Mouse (Mus musculus) myocyte (in vitro differentiated cells): ENCODE measurements around the gene Lnx2.

Experiments
- MAX ChIP-seq: IDR thresholded peaks from one replicate; pipeline ENCODE4 v1.6.1; 2011; ENCODE audit warnings: low read depth, mild to moderate bottlenecking, control low read depth
- MYOG ChIP-seq, 3 experiments: IDR thresholded peaks; one replicate each; pipeline ENCODE4 v1.6.1; 2011; ENCODE audit warnings: control low read depth in 2 of 3, low read depth in 2 of 3, mild to moderate bottlenecking in 2 of 3; ENCODE audit not compliant: insufficient read length in 2 of 3, control insufficient read depth in 1 of 3, insufficient read depth in 1 of 3
- POLR2A ChIP-seq: IDR thresholded peaks from one replicate; pipeline ENCODE4 v1.6.1; 2011; ENCODE audit warnings: low read depth, mild to moderate bottlenecking, control low read depth, moderate library complexity; ENCODE audit not compliant: insufficient read length

GRCm38 (mm10) chr5:147018761-147019160 is 57.6 kb downstream of the Lnx2 start:
- TF ChIP-seq POLR2A (no peak), MAX (no peak), MYOG (IDR thresholded peaks at IDR 0.05; ENCODE audit: control insufficient read depth in 1 of 3, insufficient read depth in 1 of 3, insufficient read length in 2 of 3, low read depth in 2 of 3) (no peak)
